Mouse (Mus musculus) inflammation-experienced regulatory T-cells, adult 6 months (primary cell): ENCODE data around the gene Magi1. TPM values are rescaled to one million over a fixed set of nuclear protein-coding genes. Genes with fewer than 3 reads are reported as not detected.

Experiments
- ATAC-seq: one replicate; pipeline ENCODE4 v1.8.0; 2017
- polyA plus RNA-seq, 3 experiments: library from polyadenylated mRNA; unstranded; fragments of 100-300 nt; shearing (Covaris generic); gene quantifications; one replicate each; pipeline ENCODE4 v1.2.1; 2017

The Magi1 gene
- polyA plus RNA-seq: 1 to 10 TPM in 1 of 3 experiments, under 1 TPM in 1, not detected in 1; 0.08 to 4.6 TPM

- ATAC-seq: peak; percentile 79
Measured at GRCm38 (mm10) chr6:94283318-94284061, at the start of gene Magi1. Gene Magi1, minus strand, starts transcription at chr6:94283917.

- no peak for ATAC-seq
Measured at GRCm38 (mm10) chr6:94327143-94327542, 43.4 kb upstream of the Magi1 start.

DNA sequence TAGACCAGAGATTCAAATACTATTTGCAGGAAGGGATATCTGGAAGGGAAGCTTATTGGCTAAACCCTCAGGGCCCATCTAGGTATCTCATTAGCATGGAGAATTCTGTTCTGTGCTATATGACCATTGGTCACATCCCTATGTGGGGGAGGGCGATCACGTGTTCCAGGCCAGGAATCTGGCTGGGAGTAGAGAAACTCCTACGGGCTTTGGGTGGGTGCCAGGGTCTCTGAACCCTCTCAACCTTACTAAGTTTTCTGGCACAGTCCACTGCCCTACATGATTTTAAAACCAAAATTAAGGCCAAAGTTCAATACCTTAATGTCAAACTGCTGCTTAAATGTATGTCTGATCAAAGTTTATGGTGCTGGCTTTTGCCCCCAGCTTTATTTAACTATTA lies 33.2 kb upstream of the Magi1 start:
- no peak for ATAC-seq

DNA sequence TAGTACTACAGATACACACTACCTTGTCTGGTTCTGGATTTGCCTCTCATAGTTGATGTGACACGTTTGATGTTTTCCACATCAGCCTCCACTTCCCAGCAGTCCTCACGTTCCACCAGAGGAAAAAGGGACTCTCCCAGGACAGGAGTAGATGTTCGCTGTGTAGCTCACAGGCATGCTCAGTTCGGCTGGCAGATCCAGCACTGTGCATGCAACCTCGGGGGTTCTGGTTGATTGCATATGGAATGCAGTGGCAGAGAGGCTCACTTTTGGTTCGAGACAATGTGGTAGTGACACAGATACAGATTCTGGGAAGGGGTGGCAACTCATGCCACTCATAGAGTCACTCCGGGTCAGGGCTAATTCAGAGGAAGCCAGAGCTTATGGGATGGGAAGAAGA lies 28.6 kb upstream of the Magi1 start:
- ATAC-seq: no peak

DNA sequence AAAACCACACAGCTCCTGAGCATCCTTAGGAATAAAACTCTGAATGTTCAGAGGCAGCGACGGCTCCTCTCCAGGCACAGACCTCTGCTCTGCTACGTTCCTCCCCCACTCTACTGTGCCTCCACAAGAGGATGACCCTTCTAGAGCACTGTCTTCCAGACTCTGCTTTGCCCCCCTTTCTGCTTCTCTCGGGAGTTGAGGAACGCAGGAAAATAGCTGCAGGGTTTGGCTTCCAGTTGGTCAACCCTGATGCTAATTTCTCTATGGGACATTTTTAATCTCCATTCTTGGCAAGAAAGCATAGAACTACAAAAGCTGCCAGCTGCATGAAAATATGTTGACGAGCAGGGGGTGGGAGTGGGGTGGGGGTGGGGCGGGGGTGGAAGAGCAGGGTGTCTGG lies 24.8 kb upstream of the Magi1 start:
- ATAC-seq: no peak

GRCm38 (mm10) chr6:94303512-94303911 lies 19.8 kb upstream of the Magi1 start:
- no peak for ATAC-seq

DNA sequence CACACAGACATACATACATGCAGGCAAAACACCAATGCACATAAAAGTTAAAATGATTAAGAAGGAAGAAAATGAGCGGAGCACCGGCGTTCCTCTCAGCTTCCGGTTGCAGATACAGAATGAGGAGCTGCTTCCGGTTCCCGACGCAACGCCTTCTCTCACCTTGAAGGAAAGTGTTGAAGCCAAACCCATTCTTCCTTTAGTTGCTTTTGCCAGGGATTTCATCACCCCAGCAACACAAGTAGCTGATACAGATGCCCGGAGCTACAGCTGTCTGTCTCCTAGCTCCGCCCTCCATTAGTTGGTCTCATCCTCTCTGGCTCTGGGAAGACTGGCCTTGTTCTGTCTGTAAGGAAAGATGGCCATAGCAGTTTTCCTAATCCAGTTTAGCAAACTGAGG lies 18.1 kb upstream of the Magi1 start:
- ATAC-seq: no peak

DNA sequence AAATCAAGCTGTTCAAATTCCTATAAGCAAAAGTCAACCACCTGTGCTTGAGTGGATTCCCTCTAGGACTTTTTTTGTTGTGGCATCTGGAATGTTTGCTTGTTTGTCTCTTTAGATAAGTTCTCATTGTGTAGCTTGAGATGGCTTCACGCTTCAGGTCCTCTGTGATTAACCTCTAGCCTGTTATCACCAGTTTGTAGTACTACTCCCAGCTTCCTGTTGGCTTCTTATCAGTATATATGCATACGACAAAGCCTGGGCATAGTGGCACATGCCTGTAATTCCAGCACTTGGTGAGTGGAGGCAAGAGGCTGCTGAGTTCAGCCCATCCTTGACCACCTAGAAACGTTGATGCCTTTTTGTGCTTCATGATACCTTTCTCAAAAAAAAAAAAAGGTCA lies 16.8 kb upstream of the Magi1 start:
- no peak for ATAC-seq

DNA sequence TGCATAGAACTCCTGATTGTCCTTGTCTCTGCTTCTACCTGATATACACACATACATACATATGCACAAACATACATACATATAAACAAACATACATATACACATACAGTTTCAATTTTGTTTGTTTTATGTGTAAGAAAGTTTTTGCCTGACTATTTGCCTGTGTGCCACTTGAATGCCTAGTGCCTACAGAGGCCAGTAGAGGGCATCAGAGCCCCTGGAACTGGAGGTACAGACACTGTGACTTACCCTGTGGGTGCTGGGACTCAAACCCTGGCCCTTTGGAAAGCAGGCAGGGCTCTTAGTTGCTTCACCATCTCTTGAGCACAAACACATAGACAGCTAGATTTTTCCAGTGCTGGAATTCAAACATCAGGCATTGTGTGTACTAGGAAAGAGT lies 3.7 kb upstream of the Magi1 start:
- no peak for ATAC-seq

GRCm38 (mm10) chr6:94286555-94286954 lies 2.8 kb upstream of the Magi1 start:
- no peak for ATAC-seq

GRCm38 (mm10) chr6:94284089-94284825 lies 540 bp upstream of the Magi1 start:
- ATAC-seq: no peak

GRCm38 (mm10) chr6:94282301-94283241 lies 1.1 kb downstream of the Magi1 start:
- no peak for ATAC-seq

DNA sequence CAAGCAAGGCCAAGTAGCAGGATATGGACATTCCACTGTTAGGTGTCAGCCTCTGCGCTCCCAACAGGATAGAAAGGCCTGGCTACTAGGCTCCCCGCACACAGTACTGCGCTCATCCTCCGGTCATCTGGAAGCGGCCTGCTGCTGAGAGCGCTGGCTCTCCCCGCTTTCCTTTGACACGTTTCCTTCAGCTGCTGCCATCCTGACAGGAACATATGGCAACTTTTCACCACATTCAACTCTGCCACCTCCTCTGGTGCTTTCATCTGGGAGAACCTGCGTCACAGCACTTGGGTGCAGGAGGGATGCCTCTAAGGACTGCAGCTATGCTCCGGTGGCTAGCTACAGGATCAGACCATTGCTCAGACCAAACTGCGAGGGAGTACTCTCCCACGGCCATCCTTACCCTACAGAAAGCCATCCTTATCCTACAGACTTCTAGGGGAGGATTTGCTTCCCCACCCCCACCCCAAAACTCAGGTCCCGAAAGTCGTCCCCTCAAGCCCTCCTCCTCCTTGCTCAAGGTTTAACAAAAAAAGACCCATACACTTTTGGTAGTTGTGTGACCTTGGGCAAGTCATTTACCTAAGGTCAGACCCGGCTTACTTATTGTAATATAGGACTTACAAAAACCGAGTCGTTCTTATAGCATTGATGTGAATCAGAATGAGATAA lies 2.0 kb downstream of the Magi1 start:
- ATAC-seq: no peak

- ATAC-seq: no peak
Measured at GRCm38 (mm10) chr6:94273941-94274340, 9.8 kb downstream of the Magi1 start.

DNA sequence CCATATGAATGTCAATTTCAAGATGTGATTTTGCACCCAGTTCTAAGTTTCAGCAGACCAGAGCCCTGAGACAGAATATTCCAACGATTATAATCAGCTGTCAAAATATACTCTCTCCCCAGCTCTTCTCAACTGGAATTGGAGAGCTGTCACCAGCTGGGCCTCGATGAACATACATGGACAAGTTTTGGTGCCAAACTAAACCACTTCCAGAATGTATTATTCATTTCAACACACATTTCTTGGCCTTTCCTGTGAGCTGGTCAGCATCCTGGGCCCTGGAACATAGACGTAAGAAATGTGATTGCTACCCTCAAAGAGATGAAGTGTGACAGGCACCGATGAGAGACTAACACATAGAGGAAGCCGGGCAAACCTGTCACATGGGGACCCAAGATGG lies 13.7 kb downstream of the Magi1 start:
- ATAC-seq: no peak

- no peak for ATAC-seq
Measured at GRCm38 (mm10) chr6:94269174-94269573, 14.5 kb downstream of the Magi1 start.

GRCm38 (mm10) chr6:94265244-94265935 lies 18.3 kb downstream of the Magi1 start:
- ATAC-seq: no peak

DNA sequence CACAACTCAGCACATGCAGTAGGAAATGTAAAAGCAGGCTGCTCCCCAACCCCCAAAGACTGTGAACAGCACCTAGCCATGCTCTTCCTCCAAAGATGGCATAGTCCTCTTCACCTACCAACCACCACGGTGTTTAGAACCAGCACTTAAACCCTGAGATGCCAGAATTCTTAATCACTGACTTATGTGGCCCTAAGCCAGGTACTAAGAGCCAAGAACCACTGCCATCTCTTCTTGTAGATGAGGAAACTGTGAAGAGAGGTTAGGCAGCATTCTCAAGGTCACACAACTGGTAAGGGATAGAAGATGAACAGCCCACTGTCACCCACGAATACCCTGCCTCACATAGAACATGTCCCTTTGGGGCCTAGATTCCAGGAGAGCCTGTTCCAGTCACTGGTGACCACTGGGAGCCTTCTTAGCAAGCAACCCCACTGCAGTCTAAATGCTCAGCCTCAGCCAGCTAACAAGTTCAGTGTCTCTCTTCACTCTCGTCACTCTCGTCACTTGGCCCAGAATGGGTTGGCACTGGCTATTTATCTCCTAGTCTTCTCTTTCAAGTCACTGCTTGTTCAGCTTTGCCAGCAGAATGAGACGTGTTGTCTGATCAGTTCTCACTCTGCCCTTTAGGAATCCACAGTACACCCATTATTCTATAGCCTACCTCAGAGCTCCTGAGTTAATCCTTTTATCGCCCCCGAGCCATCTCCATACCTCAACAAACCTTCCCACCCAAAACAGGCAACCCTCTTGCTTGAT lies 19.4 kb downstream of the Magi1 start:
- no peak for ATAC-seq

DNA sequence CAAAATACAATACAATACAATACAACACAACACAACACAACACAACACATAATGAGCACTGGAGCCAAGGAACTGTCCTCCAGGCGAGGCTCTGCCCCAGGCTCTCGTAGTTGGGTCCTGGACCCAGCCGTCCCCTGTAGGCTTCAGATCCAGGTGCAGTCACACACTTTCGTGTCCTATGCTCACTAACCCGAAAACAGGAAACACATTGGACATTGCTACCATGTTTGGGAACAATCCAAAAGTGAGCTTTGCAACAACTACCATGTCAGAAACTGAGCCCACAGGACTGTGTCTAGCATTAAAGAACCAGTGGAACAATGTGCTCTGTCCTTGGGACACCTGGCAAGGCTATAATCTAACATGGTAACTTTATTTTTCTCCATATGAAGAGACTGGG lies 22.9 kb downstream of the Magi1 start:
- no peak for ATAC-seq

DNA sequence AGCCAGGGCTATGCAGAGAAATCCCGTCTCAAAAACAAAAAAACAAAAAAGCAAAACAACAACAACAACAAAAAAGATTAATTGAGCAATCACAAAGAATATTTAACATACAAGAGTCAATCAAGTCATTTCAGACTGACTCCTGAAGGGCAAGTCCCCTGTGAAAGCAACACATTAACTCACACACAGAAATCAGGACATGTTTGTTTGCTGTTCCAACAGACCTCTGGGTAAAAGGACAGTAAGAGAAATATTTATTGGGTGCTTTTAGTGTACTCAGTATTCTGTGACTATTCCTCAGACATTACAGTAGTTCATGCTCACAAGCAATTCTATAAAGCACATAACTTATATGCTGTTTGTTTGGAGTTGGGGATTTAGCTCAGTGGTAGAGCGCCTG lies 23.7 kb downstream of the Magi1 start:
- ATAC-seq: no peak

DNA sequence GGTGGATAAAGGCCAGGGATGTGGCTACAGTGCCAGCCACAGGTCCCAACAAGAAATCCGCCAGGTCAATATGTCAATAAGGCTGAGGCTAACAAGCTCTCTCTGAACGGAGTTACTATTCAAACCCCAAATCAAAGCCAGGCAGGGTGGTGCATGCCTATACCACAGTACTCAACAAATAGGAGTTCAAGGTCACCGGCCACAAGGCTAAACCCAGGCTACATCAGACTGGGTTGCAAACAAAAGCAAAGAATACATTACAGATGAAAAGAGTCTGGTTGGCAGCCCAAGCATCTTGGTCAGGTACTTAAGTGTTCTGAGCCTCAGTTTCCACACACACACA lies 25.9 kb downstream of the Magi1 start:
- ATAC-seq: no peak
